Mouse (Mus musculus): ENCODE data around the gene Teddm3. TPM values are rescaled to one million over a fixed set of nuclear protein-coding genes. Genes with fewer than 3 reads are reported as not detected.
"Not testable (repeated sequence)": the region's sequence is repeated elsewhere in the genome, so short reads cannot be mapped to it uniquely, and the experiment has no call there.

Gene Teddm3
- polyA plus RNA-seq (2012; rRNA removed) = 0.45 and 0.59 TPM in 2 replicates

GRCm38 (mm10) chr16:21153900-21154299 is at the start of gene Teddm3:
Gene Teddm3 (minus strand): TSS chr16:21154000.
- not testable (repeated sequence) for H3K4me3 ChIP-seq (ENCODE audit: control insufficient read depth, insufficient read depth, low read length); H3K4me1 ChIP-seq (replicated peaks; ENCODE audit: control insufficient read depth, insufficient read depth, low read length); H3K27ac ChIP-seq (ENCODE audit: control insufficient read depth, insufficient read depth, low read length); DNase-seq; H3K27me3 ChIP-seq (ENCODE audit: control insufficient read depth, insufficient read depth, low read length); H3K36me3 ChIP-seq (ENCODE audit: control insufficient read depth, insufficient read depth, low read length)
- no CpG with 5 or more reads among the region's 2 CpGs for WGBS

GRCm38 (mm10) chr16:21202731-21203130 is 48.9 kb upstream of the Teddm3 start:
- no peak for TF ChIP-seq POLR2A (IDR thresholded peaks at IDR 0.05; ENCODE audit: control insufficient read depth, extremely low read depth, insufficient read depth, low read length, poor library complexity)
- TF ChIP-seq CTCF (IDR thresholded peaks at IDR 0.05; ENCODE audit: borderline replicate concordance, control insufficient read depth, extremely low read depth, insufficient read depth, low read length, poor library complexity) = no peak
- WGBS = 86% methylated on average over 4 of the region's 4 CpGs
- Histone ChIP-seq H3K4me1 (replicated peaks; ENCODE audit: control insufficient read depth, insufficient read depth, low read length) (no peaks in the 10 kb centered on the region; the same call in 1 of the 2 replicates), H3K36me3 (ENCODE audit: control insufficient read depth, insufficient read depth, low read length) (no peaks in the 10 kb centered on the region), H3K27ac (ENCODE audit: control insufficient read depth, insufficient read depth, low read length) (no peak overlapping the region), H3K27me3 (ENCODE audit: control insufficient read depth, insufficient read depth, low read length) (peaks cover 8% of the 10 kb centered on the region; the same call in 1 of the 2 replicates), H3K4me3 (ENCODE audit: control insufficient read depth, insufficient read depth, low read length) (no peak overlapping the region)
- DNase-seq = no peak

GRCm38 (mm10) chr16:21199426-21199825 is 45.6 kb upstream of the Teddm3 start:
- H3K27me3 ChIP-seq (ENCODE audit: control insufficient read depth, insufficient read depth, low read length) = peaks cover 3% of the 10 kb centered on the region; the same call in 1 of the 2 replicates

GRCm38 (mm10) chr16:21198529-21198928 is 44.7 kb upstream of the Teddm3 start:
- no peak; the same call in 1 of the 2 replicates for TF ChIP-seq CTCF (IDR thresholded peaks at IDR 0.05; ENCODE audit: borderline replicate concordance, control insufficient read depth, extremely low read depth, insufficient read depth, low read length, poor library complexity)
- TF ChIP-seq POLR2A (IDR thresholded peaks at IDR 0.05; ENCODE audit: control insufficient read depth, extremely low read depth, insufficient read depth, low read length, poor library complexity) = no peak
- Histone ChIP-seq H3K36me3 (ENCODE audit: control insufficient read depth, insufficient read depth, low read length) (no peaks in the 10 kb centered on the region), H3K4me1 (replicated peaks; ENCODE audit: control insufficient read depth, insufficient read depth, low read length) (no peaks in the 10 kb centered on the region), H3K27me3 (ENCODE audit: control insufficient read depth, insufficient read depth, low read length) (no peaks in the 10 kb centered on the region; the same call in 1 of the 2 replicates), H3K4me3 (ENCODE audit: control insufficient read depth, insufficient read depth, low read length) (no peak overlapping the region), H3K27ac (ENCODE audit: control insufficient read depth, insufficient read depth, low read length) (no peak overlapping the region)
- 0% methylated on average over 1 of the region's 1 CpGs for WGBS
- DNase-seq = peak; percentile 16

More at GRCm38 (mm10) chr16:21199426-21199825, 45.6 kb upstream of the Teddm3 start:
- H3K4me3 ChIP-seq (ENCODE audit: control insufficient read depth, insufficient read depth, low read length) = no peak overlapping the region
- no peak for DNase-seq
- no peak overlapping the region for H3K27ac ChIP-seq (ENCODE audit: control insufficient read depth, insufficient read depth, low read length)
- 88% methylated on average over 8 of the region's 8 CpGs for WGBS
- H3K36me3 ChIP-seq (ENCODE audit: control insufficient read depth, insufficient read depth, low read length) = no peaks in the 10 kb centered on the region
- no peaks in the 10 kb centered on the region; the same call in 1 of the 2 replicates for H3K4me1 ChIP-seq (replicated peaks; ENCODE audit: control insufficient read depth, insufficient read depth, low read length)
- TF ChIP-seq POLR2A (IDR thresholded peaks at IDR 0.05; ENCODE audit: control insufficient read depth, extremely low read depth, insufficient read depth, low read length, poor library complexity) = no peak
- no peak for TF ChIP-seq CTCF (IDR thresholded peaks at IDR 0.05; ENCODE audit: borderline replicate concordance, control insufficient read depth, extremely low read depth, insufficient read depth, low read length, poor library complexity)

- H3K4me1 ChIP-seq (replicated peaks; ENCODE audit: control insufficient read depth, insufficient read depth, low read length) = no peaks in the 10 kb centered on the region
- no peaks in the 10 kb centered on the region for H3K36me3 ChIP-seq (ENCODE audit: control insufficient read depth, insufficient read depth, low read length)
- 82% methylated on average over 7 of the region's 7 CpGs for WGBS
- no peak for DNase-seq
- no peaks in the 10 kb centered on the region; the same call in 1 of the 2 replicates for H3K27me3 ChIP-seq (ENCODE audit: control insufficient read depth, insufficient read depth, low read length)
- no peak overlapping the region for H3K27ac ChIP-seq (ENCODE audit: control insufficient read depth, insufficient read depth, low read length)
- TF ChIP-seq CTCF (IDR thresholded peaks at IDR 0.05; ENCODE audit: borderline replicate concordance, control insufficient read depth, extremely low read depth, insufficient read depth, low read length, poor library complexity) (no peak), POLR2A (IDR thresholded peaks at IDR 0.05; ENCODE audit: control insufficient read depth, extremely low read depth, insufficient read depth, low read length, poor library complexity) (no peak)
- no peak overlapping the region for H3K4me3 ChIP-seq (ENCODE audit: control insufficient read depth, insufficient read depth, low read length)
Observed at GRCm38 (mm10) chr16:21198006-21198405, 44.2 kb upstream of the Teddm3 start.

GRCm38 (mm10) chr16:21197542-21197941 is 43.7 kb upstream of the Teddm3 start:
- Histone ChIP-seq H3K4me3 (ENCODE audit: control insufficient read depth, insufficient read depth, low read length) (no peak overlapping the region), H3K4me1 (replicated peaks; ENCODE audit: control insufficient read depth, insufficient read depth, low read length) (no peaks in the 10 kb centered on the region), H3K27me3 (ENCODE audit: control insufficient read depth, insufficient read depth, low read length) (no peaks in the 10 kb centered on the region; the same call in 1 of the 2 replicates), H3K36me3 (ENCODE audit: control insufficient read depth, insufficient read depth, low read length) (no peaks in the 10 kb centered on the region), H3K27ac (ENCODE audit: control insufficient read depth, insufficient read depth, low read length) (no peak overlapping the region)
- TF ChIP-seq POLR2A (IDR thresholded peaks at IDR 0.05; ENCODE audit: control insufficient read depth, extremely low read depth, insufficient read depth, low read length, poor library complexity) = no peak
- no peak for TF ChIP-seq CTCF (IDR thresholded peaks at IDR 0.05; ENCODE audit: borderline replicate concordance, control insufficient read depth, extremely low read depth, insufficient read depth, low read length, poor library complexity)
- no peak for DNase-seq
- WGBS = 90% methylated on average over 4 of the region's 4 CpGs

GRCm38 (mm10) chr16:21196576-21196975 is 42.8 kb upstream of the Teddm3 start:
- H3K27me3 ChIP-seq (ENCODE audit: control insufficient read depth, insufficient read depth, low read length) = no peaks in the 10 kb centered on the region; the same call in 1 of the 2 replicates
- 92% methylated on average over 3 of the region's 3 CpGs for WGBS
- DNase-seq = no peak
- H3K4me3 ChIP-seq (ENCODE audit: control insufficient read depth, insufficient read depth, low read length) = no peak overlapping the region
- H3K27ac ChIP-seq (ENCODE audit: control insufficient read depth, insufficient read depth, low read length) = no peak overlapping the region
- H3K36me3 ChIP-seq (ENCODE audit: control insufficient read depth, insufficient read depth, low read length) = no peaks in the 10 kb centered on the region
- TF ChIP-seq POLR2A (IDR thresholded peaks at IDR 0.05; ENCODE audit: control insufficient read depth, extremely low read depth, insufficient read depth, low read length, poor library complexity) = no peak
- TF ChIP-seq CTCF (IDR thresholded peaks at IDR 0.05; ENCODE audit: borderline replicate concordance, control insufficient read depth, extremely low read depth, insufficient read depth, low read length, poor library complexity) = no peak
- H3K4me1 ChIP-seq (replicated peaks; ENCODE audit: control insufficient read depth, insufficient read depth, low read length) = no peaks in the 10 kb centered on the region
